Mouse (Mus musculus) midbrain, postnatal 0 days (tissue): ENCODE results near the gene Ovca2. TPM values are rescaled to one million over a fixed set of nuclear protein-coding genes. Genes with fewer than 3 reads are reported as not detected.

Source experiments
- ATAC-seq: fragments of 200-750 bp; cut with Nextera tagmentation; 2 replicates; pipeline ENCODE4 v1.8.0; 2017; ENCODE audit warnings: moderate number of reproducible peaks, mild to moderate bottlenecking, moderate TSS enrichment, moderate library complexity; ENCODE audit not compliant: low FRiP score
- DNase-seq: peaks from one replicate; pipeline ENCODE4 v3.0.0-alpha.2; 2015; ENCODE audit warnings: low spot score
- H3K27ac ChIP-seq: fragments of 300-500 bp; sonication (generic); 2 replicates; pipeline ENCODE4 v1.5.1; 2014; ENCODE audit warnings: low read depth, mild to moderate bottlenecking, low read length, mixed read lengths
- H3K27me3 ChIP-seq: fragments of 300-500 bp; sonication (generic); 2 replicates; pipeline ENCODE4 v1.6.1; 2014; ENCODE audit warnings: low read length, control low read depth, mixed read lengths; ENCODE audit not compliant: insufficient read depth
- H3K36me3 ChIP-seq: fragments of 300-500 bp; sonication (generic); 2 replicates; pipeline ENCODE4 v1.6.1; 2014; ENCODE audit warnings: low read length, control low read depth, mixed read lengths; ENCODE audit not compliant: insufficient read depth
- H3K4me1 ChIP-seq: fragments of 300-500 bp; sonication (generic); 2 replicates; pipeline ENCODE4 v1.6.1; 2014; ENCODE audit warnings: mild to moderate bottlenecking, control low read depth, antibody characterized with exemption, low read length, mixed read lengths; ENCODE audit not compliant: insufficient read depth
- H3K4me2 ChIP-seq: fragments of 300-500 bp; sonication (generic); 2 replicates; pipeline ENCODE4 v1.6.1; 2014; ENCODE audit warnings: low read depth, mild to moderate bottlenecking, low read length, mixed read lengths; ENCODE audit not compliant: poor library complexity, severe bottlenecking
- H3K4me3 ChIP-seq: fragments of 300-500 bp; sonication (generic); 2 replicates; pipeline ENCODE4 v1.5.1; 2014; ENCODE audit warnings: low read depth, mild to moderate bottlenecking, low read length, moderate library complexity
- H3K9ac ChIP-seq: fragments of 300-500 bp; sonication (generic); replicated peaks from 2 replicates; pipeline ENCODE4 v1.6.1; 2014; ENCODE audit warnings: mild to moderate bottlenecking, low read length, moderate library complexity, mixed read lengths; ENCODE audit not compliant: poor library complexity, severe bottlenecking
- H3K9me3 ChIP-seq: fragments of 300-500 bp; sonication (generic); 2 replicates; pipeline ENCODE4 v1.6.1; 2016; ENCODE audit warnings: low read length, control low read depth
- CTCF ChIP-seq: IDR thresholded peaks from 2 replicates; pipeline ENCODE4 v1.5.1; 2016; ENCODE audit warnings: antibody characterized with exemption, mild to moderate bottlenecking
- WGBS: fragments of 180-500 bp; shearing (Covaris S2); extraction: QIAGEN DNeasy Blood & Tissue Kit; methylation state at CpG from one replicate; pipeline ENCODE4 v1.1.7; 2014; 5-methylcytosine and 5-hydroxymethylcytosine counted together
- polyA plus RNA-seq: library from polyadenylated mRNA; unstranded; fragments of >200 nt; fragmentation: Nextera tagmentation; extraction: Ambion mirVana; gene quantifications from 2 replicates; pipeline ENCODE4 v1.2.1, GENCODE M21; 2015
- total RNA-seq: library from RNA; depleted of rRNA; stranded (reverse); fragments of >200 nt; gene quantifications from 2 replicates; pipeline ENCODE4 v1.2.3, GENCODE M21; 2014

Gene Ovca2
- total and polyA plus RNA-seq, 2 experiments from 2014 or later = 10.4 to 26.0 TPM

DNA sequence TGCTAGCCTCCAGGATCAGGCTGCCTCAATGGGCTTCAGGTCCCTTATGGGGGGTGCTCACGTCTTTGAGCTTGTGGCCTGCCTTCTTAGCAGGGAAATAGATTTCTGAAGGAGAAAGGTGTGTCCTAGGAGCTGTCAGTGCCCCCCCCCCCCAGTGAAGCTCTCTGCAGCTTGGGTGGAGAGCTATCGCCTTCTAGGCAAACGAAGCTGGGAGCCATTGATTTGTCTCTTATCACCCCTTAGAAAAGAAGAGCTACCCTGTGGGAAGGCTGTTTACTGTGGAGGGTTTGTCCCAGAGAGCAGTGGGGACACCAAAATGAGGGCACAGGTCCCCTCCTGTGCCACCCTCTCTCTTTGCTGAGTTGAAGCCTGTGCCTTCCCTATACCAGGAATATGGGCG is 31.5 kb upstream of the Ovca2 start:
- TF ChIP-seq CTCF = no peak
- 53% methylated on average over 4 of the region's 4 CpGs for WGBS
- Histone ChIP-seq H3K27me3 (no peaks in the 10 kb centered on the region), H3K4me3 (no peak overlapping the region), H3K27ac (peak overlapping the region; percentile 68), H3K9ac (no peak overlapping the region), H3K4me1 (peaks cover 21% of the 10 kb centered on the region), H3K36me3 (no peaks in the 10 kb centered on the region), H3K4me2 (no peak overlapping the region), H3K9me3 (no peaks in the 10 kb centered on the region)
- ATAC-seq (no peak), DNase-seq (no peak)

DNA sequence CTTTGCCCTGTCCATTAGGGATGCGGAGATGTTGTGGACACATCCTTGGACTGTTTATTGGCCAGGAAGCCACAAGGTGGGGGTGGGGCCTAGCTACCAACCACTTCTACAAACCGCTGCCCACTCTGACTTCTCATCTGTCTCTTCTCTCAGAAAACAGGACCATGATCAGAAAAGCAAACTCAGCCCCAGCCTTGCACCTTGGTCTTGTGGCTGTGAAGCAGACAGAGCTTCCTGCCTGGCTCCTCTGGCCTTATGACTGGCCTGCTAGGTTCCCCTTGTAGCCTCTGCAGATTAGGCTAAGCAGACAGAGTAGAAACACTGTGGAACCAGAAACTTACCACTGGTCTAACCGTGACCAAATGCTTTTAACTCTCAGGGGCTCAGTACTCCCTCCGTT is 30.7 kb upstream of the Ovca2 start:
- H3K4me1 ChIP-seq = peaks cover 21% of the 10 kb centered on the region
- no peaks in the 10 kb centered on the region for H3K9me3 ChIP-seq
- no peak overlapping the region for H3K27ac ChIP-seq
- H3K27me3 ChIP-seq = no peaks in the 10 kb centered on the region
- no peak overlapping the region for H3K4me2 ChIP-seq
- 60% methylated on average over 4 of the region's 4 CpGs for WGBS
- no peaks in the 10 kb centered on the region for H3K36me3 ChIP-seq
- no peak for TF ChIP-seq CTCF
- H3K9ac ChIP-seq = no peak overlapping the region
- ATAC-seq = no peak
- no peak for DNase-seq
- H3K4me3 ChIP-seq = no peak overlapping the region

DNA sequence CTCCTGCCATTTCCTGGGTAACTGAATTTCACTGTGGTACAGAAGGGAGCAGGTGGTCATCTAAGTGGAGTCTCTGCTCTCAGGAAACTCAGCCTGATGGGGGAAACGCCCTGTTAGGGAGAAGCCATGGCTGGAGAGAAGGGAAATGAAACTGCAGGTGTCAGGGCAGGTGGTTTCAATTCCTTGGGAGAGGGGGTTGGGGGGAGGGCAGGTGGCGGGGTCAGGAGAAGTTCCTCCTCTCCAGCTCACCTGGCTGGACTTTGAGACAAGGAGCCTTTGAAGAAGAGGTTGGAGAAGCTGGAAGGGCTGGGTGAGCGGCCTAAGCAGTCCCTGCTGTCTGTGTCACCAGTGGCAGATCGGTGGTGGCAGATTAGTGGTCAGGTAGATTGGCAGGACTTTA is 27.7 kb upstream of the Ovca2 start:
- WGBS = 82% methylated on average over 4 of the region's 4 CpGs
- ATAC-seq = no peak
- no peak for TF ChIP-seq CTCF

DNA sequence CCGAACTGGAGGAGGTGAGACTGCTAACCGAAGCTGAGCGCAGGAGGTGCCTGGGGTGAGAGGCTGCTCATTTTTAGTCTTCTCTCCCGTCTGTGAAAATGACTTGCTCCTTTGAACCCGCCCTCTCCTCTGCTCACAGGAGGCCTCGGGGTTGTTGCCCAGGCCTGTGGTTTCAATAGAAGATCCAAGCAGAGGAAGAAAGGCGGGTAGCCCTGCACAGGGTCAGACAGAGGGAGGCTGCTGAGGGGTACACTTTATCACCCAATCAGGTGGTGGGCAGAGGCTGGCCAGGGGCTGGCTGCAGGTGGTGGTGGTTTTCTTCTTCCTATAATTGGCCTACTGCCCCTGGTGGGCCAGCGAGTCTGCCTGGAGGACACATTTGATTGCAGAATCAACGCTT is 25.8 kb upstream of the Ovca2 start:
- 36% methylated on average over 9 of the region's 9 CpGs for WGBS
- Histone ChIP-seq H3K4me2 (no peak overlapping the region), H3K9me3 (no peaks in the 10 kb centered on the region), H3K36me3 (no peaks in the 10 kb centered on the region), H3K4me1 (no peaks in the 10 kb centered on the region), H3K27me3 (no peaks in the 10 kb centered on the region), H3K4me3 (no peak overlapping the region), H3K27ac (no peak overlapping the region), H3K9ac (no peak overlapping the region)
- ATAC-seq = no peak; the same call in 1 of the 2 replicates
- no peak for TF ChIP-seq CTCF
- no peak for DNase-seq

More for the DNA sequence above, 27.7 kb upstream of the Ovca2 start:
- H3K27me3 ChIP-seq = no peaks in the 10 kb centered on the region
- H3K9me3 ChIP-seq = no peaks in the 10 kb centered on the region
- H3K27ac ChIP-seq = no peak overlapping the region
- H3K4me2 ChIP-seq = no peak overlapping the region
- no peaks in the 10 kb centered on the region for H3K36me3 ChIP-seq
- no peak for DNase-seq
- peaks cover 4% of the 10 kb centered on the region; the same call in 1 of the 2 replicates for H3K4me1 ChIP-seq
- no peak overlapping the region for H3K4me3 ChIP-seq
- no peak overlapping the region for H3K9ac ChIP-seq

DNA sequence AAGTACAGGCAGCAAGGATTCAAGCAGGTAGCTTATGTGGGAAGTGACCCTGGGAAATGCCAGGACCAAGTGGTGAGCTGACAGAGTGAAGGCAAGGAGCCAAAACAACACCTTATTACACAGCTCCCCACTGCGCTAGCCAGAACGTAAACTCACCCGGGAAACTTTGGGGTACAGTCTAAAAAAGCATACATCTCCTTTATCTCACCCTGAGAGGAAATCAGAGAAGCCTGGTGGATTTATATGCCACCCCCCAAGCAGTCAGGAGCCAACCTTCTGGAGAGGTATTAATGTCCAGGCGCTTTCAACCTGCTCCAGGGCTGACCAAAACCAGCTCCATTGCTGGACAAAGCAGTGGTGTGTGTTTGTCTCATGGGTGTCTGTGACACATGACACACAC is 25.3 kb upstream of the Ovca2 start:
- H3K27me3 ChIP-seq = no peaks in the 10 kb centered on the region
- no peak overlapping the region for H3K4me2 ChIP-seq
- no peak for ATAC-seq
- DNase-seq = no peak
- H3K27ac ChIP-seq = no peak overlapping the region
- 91% methylated on average over 4 of the region's 4 CpGs for WGBS
- H3K4me1 ChIP-seq = no peaks in the 10 kb centered on the region
- H3K36me3 ChIP-seq = no peaks in the 10 kb centered on the region
- H3K9ac ChIP-seq = no peak overlapping the region
- H3K4me3 ChIP-seq = no peak overlapping the region
- TF ChIP-seq CTCF = no peak
- H3K9me3 ChIP-seq = no peaks in the 10 kb centered on the region

DNA sequence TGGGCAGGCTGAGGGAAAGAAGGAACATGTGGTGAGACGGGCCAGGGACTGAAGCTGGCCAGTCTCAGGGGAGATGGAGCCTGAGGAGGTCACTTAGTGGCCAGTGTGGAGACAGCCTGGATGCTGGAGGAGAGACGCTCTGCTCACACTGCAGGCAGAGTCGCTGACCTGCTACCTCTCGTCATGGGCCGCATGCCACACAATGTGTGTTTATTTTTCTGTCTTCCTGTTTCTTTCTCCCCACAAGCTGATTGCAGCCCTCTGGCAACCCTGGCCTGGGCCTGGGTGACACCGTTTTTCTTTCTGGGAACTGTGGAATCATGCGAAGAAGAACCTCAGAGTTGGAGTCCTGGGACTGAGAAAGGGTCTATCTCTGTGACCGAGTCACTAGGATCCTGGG is 23.1 kb upstream of the Ovca2 start:
- H3K27me3 ChIP-seq = no peaks in the 10 kb centered on the region
- H3K9me3 ChIP-seq = no peaks in the 10 kb centered on the region
- H3K4me1 ChIP-seq = no peaks in the 10 kb centered on the region
- ATAC-seq (no peak), DNase-seq (no peak)
- H3K36me3 ChIP-seq = no peaks in the 10 kb centered on the region
- TF ChIP-seq CTCF = no peak
- no peak overlapping the region for H3K4me3 ChIP-seq
- 70% methylated on average over 8 of the region's 8 CpGs for WGBS
- H3K9ac ChIP-seq = no peak overlapping the region
- H3K4me2 ChIP-seq = no peak overlapping the region
- no peak overlapping the region for H3K27ac ChIP-seq
